Mouse (Mus musculus): ENCODE results near the gene Gm42906.

DNA sequence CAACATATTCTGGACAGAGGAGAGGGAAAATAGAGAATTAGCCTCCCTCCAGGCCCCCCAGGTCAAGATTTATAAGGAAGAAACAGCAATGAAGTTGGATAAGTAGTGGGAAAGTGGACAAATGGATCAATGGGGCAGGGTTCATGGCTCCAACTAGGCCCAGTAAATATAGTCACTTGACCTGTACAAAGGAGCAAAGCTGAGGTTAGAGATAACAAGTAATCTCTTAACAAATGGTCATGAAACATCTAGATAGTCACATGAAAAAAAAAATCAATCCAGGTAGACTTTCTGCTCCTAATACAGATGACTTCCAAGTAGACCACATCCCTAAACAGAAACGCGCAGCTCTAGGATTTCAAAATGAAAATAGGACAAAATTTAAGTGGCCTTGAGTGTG is 350.0 kb downstream of the Gm42906 start:
- TF ChIP-seq CTCF (IDR thresholded peaks at IDR 0.05; ENCODE audit: borderline replicate concordance, extremely low read depth, insufficient read depth, insufficient read length) (no peak), POLR2A (IDR thresholded peaks at IDR 0.05; ENCODE audit: borderline replicate concordance, extremely low read depth, insufficient read depth, insufficient read length, poor library complexity, severe bottlenecking) (no peak)

Measured in brain, embryonic 14.5 days (tissue).